Mouse (Mus musculus) thymus, adult 2 months (tissue): ENCODE data around the gene 1700088E04Rik.

Source experiments
- CTCF ChIP-seq: fragments of 200-500 bp; IDR thresholded peaks from 2 replicates; pipeline ENCODE4 v1.5.1; 2012; ENCODE audit warnings: mild to moderate bottlenecking, control low read depth, low read length, moderate library complexity, borderline replicate concordance; ENCODE audit not compliant: control insufficient read depth, poor library complexity, insufficient read depth; ENCODE audit errors: extremely low read depth
- POLR2A ChIP-seq: fragments of 200-500 bp; IDR thresholded peaks from 2 replicates; pipeline ENCODE4 v1.6.1; 2012; ENCODE audit warnings: mild to moderate bottlenecking, low read length, control low read depth, moderate library complexity; ENCODE audit not compliant: control insufficient read depth, poor library complexity, insufficient read depth; ENCODE audit errors: extremely low read depth

- TF ChIP-seq CTCF = no peak
- TF ChIP-seq POLR2A = no peak
These were observed 4.5 kb upstream of the 1700088E04Rik start for GRCm38 (mm10) chr15:79145522-79145921.
